Mouse (Mus musculus): Measurements from ENCODE around the gene Tex19.2. TPM values are rescaled to one million over a fixed set of nuclear protein-coding genes. Genes with fewer than 3 reads are reported as not detected.
"Not testable (repeated sequence)": the region's sequence is repeated elsewhere in the genome, so short reads cannot be mapped to it uniquely, and the experiment has no call there.

The Tex19.2 gene
- total RNA-seq, 2 experiments from 2014 or later = not detected

DNA sequence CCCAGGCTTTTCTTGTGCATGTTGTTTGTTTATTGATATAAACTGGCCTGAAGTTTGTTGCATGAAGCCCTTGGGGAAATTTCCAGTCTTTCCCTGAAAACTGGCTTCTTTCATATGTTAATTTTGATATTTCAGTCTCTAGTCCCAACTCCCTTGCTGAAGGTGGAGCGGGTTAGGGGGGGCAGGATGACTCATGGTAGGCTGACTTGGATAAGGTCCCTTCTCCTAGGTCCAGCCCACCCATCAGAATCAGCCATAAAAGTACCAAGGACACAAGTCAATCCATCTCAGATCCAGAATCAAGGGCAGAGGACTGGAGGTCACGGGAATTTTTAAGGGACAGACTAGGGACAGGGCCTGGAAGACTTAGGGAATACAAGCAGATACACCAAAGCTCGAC is 7.4 kb downstream of the Tex19.2 start:
- DNase-seq = no peak

DNA sequence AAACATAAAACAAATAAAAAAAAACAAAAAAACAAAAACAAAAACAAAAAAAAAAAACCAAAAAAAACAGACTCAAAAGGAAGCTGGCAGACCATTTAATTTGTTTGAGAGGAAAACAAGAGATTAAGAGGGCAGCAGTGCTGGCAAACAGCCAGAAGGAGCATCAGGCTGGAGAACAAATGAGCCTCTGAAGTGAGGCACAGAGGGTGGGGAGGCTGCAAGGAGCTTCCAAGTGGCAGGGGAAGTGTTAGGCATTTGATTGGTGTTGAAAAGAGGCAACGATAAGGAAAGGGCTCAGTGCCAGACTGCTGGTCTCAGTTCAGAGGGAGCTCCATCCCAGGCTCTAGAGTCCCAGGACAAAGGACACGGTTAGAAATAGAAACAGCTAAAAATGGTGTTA is 8.5 kb downstream of the Tex19.2 start:
- DNase-seq = no peak

GRCm38 (mm10) chr11:121108061-121108460 is 10.4 kb downstream of the Tex19.2 start:
- DNase-seq = no peak

- not testable (repeated sequence) for DNase-seq
These were observed 11.2 kb downstream of the Tex19.2 start for GRCm38 (mm10) chr11:121107242-121107641.

DNA sequence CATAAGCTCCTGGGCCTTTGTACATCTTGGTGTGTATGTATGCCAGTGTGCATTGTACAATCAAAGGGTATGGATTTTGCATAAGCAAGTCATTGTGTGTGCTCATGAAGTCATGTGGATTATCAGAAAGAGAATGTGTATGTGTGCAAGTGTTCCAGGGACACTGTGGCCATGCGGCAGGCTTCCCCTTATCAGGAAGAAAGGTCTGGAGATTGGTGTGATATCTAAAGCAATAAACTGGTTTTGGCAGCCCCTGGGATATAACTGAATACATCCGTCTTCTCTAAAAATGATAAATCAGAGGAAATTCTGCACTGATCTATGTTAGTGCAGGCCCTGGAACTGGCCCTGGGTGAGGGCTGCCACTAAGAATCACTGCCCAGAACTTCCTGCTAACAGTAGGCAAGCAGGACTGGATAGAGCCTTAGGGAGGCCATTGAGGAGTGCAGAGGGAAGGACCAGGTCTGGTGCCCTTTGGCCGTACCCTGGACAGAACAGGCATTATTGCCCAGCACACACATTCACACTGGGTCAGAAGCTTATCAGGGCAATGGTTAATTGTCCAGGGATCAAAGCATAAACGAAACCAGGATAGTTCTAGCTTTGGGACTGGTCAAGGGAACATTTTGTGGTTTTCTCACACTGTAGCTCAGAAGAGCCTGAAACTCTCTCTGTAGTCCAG is 17.2 kb downstream of the Tex19.2 start:
- DNase-seq = no peak

- no peak for DNase-seq
These were observed 17.8 kb downstream of the Tex19.2 start for GRCm38 (mm10) chr11:121100692-121101091.

DNA sequence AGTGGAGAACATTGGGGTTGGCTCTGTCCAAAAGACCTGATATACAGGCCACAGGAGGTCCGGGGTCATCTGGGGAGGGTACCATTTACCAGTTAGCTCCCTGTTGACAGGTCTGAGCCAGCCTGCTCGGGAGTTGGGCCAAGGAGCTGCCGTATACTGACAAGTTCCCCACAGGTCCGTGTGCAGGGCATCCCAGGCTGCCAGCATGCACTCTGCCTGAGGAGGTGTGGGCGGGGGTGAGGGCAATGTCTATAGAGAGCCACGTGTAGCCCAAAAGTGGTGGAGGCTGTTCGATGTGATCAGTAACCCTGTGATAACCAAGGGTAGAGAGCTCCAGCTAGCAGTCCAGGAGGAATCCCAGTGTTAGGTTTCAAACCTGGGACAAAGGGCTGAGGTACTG is 18.7 kb downstream of the Tex19.2 start:
- no peak for DNase-seq

DNA sequence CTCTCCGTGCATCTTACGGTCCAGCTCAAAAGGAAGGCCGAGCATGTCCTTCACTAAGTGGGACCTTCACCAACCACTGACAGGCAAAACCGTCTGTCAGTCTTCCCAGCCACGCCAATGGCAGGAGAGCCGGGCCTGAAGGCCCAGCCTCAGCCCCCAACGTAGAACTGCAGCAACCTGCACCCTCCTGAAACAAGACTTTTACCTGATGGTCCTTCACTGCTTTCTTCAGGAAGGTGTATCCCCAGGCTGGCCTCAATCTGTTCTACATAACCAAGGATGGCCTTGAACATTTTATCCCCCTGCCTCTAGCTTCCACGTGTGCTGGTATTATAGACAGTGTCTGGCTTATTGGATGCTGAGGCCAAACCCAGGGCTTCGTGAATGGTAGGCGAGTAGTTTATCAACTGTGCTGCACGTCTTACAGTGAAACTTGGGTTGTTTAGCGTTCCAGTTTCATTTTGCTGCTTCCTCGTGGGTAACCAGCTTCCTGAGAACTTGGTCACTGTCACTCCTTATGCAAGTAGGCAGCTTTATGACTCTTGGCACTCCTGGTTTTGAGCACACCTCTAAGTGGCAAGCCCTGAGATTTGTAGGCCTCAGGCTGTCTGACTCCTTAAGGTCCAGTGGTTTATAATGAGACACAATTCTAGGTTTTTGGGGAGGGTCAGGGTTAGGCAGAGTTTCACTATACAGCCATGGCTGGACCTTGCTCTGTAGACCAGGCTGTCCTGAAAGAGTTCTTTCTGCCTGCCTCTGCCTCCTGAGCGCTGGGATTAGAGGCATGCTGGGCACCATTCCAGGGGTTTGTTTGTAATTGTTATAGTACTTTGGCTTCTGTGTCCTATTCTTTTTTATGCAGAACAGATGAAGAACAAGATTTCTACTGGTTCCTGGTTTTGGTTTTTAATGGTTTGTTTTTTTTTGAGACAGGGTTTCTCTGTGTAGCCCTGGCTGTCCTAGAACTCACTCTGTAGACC is 25.6 kb downstream of the Tex19.2 start:
- DNase-seq = no peak

- DNase-seq = no peak
These were observed 27.5 kb downstream of the Tex19.2 start for GRCm38 (mm10) chr11:121090943-121091342.

DNA sequence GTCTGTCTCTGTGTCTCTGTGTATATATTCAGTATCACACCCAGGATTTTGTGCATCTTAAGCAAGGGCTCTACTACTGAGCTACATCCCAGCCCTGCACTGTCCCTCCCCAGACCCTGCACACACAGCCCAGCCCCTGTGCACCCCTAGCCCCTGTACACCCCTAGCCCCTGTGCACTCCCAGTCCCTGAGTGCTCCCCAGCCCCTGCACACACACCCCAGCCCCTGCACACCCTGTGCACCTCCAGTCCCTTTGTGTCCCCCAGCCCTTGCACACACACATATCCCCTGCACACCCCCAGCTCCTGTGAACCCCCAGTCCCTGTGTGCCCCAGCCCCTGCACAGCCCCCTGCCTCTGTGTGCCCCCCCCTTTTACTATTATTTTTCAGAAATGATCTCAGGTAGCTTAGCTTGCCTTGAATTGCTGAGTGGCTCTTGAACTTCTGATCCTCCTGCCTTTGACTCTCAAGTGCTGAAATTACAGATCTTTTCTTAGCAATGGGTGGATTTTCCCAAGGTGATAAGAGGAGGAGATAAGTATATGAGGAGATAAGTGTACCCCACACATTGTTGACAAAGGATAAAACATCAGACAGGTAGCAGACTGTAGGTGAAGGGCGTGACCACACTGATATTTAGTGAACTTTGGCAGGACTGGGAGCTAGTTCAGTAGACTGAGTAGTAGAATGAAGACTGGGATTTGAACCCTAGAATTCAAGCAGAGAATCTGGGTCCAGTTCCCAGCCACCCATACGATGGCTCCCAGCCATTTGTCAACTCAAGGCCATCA is 28.5 kb downstream of the Tex19.2 start:
- no peak for DNase-seq

DNA sequence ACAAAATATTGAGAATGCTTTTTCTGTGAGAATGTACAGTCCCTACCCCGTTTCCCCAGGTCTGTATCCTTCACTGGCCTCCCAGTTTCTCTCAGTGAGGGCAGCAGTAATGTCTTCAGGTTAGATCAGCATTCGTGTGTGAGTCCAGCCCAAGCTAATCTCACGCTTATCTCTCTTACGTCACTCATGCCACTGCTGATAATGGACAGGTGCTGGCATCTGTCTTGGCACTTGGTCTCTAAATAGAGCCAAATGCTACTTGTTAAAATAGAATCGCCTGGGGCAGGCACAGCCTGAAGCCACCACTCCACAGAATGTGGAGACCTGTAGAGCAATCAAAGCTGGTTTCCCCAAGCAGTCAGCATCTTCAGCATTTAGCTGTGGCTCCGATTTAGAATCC is 29.5 kb downstream of the Tex19.2 start:
- DNase-seq = no peak

DNA sequence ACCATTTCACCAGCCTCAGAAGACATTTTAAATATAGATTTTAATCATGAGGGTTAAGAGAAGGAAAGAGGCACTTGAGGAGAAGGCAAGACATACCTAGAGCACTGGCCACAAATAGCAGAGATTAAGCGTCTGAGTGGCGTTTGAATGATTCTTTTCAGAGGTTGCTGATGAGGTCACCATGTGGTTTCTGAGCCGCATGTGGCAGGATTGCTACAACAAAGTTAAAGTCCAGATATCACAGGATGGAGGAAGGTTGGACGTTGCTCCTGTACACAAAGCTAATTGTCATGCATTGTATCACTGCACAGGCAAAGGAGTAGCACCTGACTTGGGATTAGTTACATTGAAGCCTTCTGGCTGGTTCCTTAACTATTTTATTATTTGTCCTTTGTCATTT is 32.2 kb downstream of the Tex19.2 start:
- no peak for DNase-seq

DNA sequence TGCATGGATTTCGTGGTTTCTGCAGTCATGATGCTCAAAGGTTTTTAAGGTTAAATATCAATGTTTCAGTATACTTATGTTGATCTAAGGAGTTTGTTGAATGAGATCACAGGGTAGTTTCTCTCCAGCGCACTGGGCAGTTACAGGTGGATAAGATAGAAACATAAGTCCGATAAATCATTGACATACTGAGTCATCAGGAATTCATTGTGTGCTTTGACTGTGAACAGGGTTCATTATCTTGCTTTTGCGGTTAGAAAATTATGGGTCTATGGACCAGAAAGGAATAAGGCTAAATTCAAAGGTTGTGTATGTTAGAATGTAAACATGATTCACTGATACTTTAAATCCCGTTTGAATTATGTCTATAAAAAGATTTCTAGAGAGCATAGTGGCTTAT is 33.3 kb downstream of the Tex19.2 start:
- DNase-seq = no peak

DNA sequence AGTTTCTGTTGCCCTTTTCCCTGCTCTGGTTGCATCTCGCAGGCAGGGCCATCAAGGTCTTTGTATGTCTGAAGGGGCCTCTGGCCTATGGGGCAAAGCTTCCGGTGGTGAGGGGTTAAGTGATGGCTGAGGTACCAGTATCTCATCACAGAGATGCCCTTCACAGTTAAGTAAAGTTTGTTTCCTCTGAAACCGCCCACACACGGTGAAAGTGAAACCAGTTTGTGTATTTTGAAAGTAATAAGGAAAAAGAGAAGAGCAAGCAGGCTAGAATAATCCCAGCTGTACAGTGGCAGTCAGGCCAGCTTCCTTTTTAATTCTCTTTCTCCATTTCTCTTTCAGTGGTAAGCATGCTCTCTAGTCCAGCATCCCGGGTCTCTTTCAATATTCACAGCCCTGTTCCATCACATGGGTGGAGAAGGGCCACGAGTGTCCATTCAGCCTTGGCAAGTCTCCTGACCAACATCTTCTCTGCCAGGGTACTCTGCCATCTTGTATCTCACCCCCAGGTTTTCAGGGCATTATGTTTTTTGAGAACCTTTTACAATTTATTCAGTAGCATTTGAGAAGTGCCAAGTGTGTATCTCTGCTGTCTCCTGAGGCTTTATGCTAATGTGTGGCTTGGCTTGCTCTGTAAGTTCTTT is 35.5 kb downstream of the Tex19.2 start:
- DNase-seq = no peak

- no peak for DNase-seq
These were observed 36.2 kb downstream of the Tex19.2 start for GRCm38 (mm10) chr11:121082250-121082649.

GRCm38 (mm10) chr11:121081120-121081519 is 37.4 kb downstream of the Tex19.2 start, which contains the start of gene Sectm1a:
Gene Sectm1a (minus strand): TSS chr11:121081220.
- DNase-seq = no peak

GRCm38 (mm10) chr11:121080330-121080729 is 38.1 kb downstream of the Tex19.2 start:
- no peak for DNase-seq

DNA sequence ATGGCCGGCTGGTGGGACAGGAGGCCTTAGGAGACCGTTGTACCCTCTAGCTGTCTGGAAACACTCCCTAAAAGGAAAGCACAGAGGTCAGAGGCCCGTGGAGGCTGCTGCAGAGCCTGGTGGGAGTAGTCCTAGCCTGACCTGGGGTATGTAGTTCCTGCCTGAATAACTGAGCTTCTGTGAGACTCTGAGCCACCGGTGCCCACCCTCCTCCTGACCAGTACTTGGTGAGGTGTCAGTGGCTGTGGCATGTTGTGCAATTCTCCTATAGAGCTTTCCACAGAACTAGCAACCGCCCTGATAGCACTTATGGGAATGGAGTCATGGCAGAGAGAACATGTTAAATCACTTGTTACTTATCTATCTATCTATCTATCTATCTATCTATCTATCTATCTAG is 42.8 kb downstream of the Tex19.2 start:
- no peak for DNase-seq

GRCm38 (mm10) chr11:121069662-121070061 is 48.8 kb downstream of the Tex19.2 start:
- not testable (repeated sequence) for DNase-seq

GRCm38 (mm10) chr11:121067895-121068294 is 50.6 kb downstream of the Tex19.2 start:
- no peak for DNase-seq
